Mouse (Mus musculus): ENCODE measurements around the gene Ubr7.

DNA sequence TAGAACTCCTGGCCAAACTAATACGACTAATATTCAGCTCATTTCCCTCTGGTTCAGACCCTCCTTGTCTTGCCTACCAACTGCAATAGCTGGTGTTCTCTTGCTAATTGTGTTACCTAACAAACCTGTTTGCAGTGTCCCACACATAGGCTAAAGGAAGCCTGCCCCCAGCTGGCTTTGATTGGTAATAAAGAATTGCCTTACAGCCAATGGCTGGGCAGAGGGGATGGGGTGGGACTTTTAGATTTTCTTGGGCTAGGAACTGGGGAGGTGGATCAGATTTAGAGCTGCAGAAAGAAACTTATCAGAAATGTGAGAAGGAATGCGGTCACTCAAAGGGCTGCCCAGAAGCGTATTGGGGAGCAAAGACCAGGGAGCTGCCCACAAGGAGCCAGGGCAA, 21.7 kb downstream of the Ubr7 start:
- TF ChIP-seq POLR2A (IDR thresholded peaks at IDR 0.05; ENCODE audit: borderline replicate concordance, control insufficient read depth, low read depth, low read length) (no peak), CTCF (IDR thresholded peaks at IDR 0.05; ENCODE audit: control insufficient read depth, insufficient read depth, low read length) (no peak)
